Mouse (Mus musculus): Measurements from ENCODE around the gene Zfp112. TPM values are rescaled to one million over a fixed set of nuclear protein-coding genes. Genes with fewer than 3 reads are reported as not detected.

The Zfp112 gene
- polyA plus RNA-seq, 1 experiment, result 0.66 TPM

- H3K4me3 ChIP-seq (ENCODE audit: control insufficient read depth, insufficient read depth, low read length), result no peak overlapping the region
- H3K4me1 ChIP-seq (replicated peaks; ENCODE audit: control insufficient read depth, insufficient read depth, low read length), result peaks cover 12% of the 10 kb centered on the region
- no peaks in the 10 kb centered on the region for H3K36me3 ChIP-seq (ENCODE audit: control insufficient read depth, insufficient read depth, low read length)
- no peak for DNase-seq
- H3K27me3 ChIP-seq (ENCODE audit: control insufficient read depth, insufficient read depth, low read length), result no peaks in the 10 kb centered on the region
- no peak overlapping the region for H3K27ac ChIP-seq (ENCODE audit: control insufficient read depth, insufficient read depth, low read length)
- TF ChIP-seq POLR2A (IDR thresholded peaks at IDR 0.05; ENCODE audit: control insufficient read depth, extremely low read depth, insufficient read depth, low read length, poor library complexity), result no peak
- no peak for TF ChIP-seq CTCF (IDR thresholded peaks at IDR 0.05; ENCODE audit: borderline replicate concordance, control insufficient read depth, extremely low read depth, insufficient read depth, low read length, poor library complexity)
- 97% methylated on average over 12 of the region's 12 CpGs for WGBS
These were observed 24.5 kb upstream of the Zfp112 start for GRCm38 (mm10) chr7:24087485-24088125.

GRCm38 (mm10) chr7:24104403-24104802 is 7.7 kb upstream of the Zfp112 start:
- Histone ChIP-seq H3K27me3 (ENCODE audit: control insufficient read depth, insufficient read depth, low read length) (no peaks in the 10 kb centered on the region), H3K36me3 (ENCODE audit: control insufficient read depth, insufficient read depth, low read length) (peaks cover 72% of the 10 kb centered on the region), H3K4me3 (ENCODE audit: control insufficient read depth, insufficient read depth, low read length) (no peak overlapping the region), H3K27ac (ENCODE audit: control insufficient read depth, insufficient read depth, low read length) (no peak overlapping the region), H3K4me1 (replicated peaks; ENCODE audit: control insufficient read depth, insufficient read depth, low read length) (no peaks in the 10 kb centered on the region)
- WGBS, result 97% methylated on average over 9 of the region's 9 CpGs
- no peak for DNase-seq
- TF ChIP-seq POLR2A (IDR thresholded peaks at IDR 0.05; ENCODE audit: control insufficient read depth, extremely low read depth, insufficient read depth, low read length, poor library complexity) (no peak), CTCF (IDR thresholded peaks at IDR 0.05; ENCODE audit: borderline replicate concordance, control insufficient read depth, extremely low read depth, insufficient read depth, low read length, poor library complexity) (no peak)

GRCm38 (mm10) chr7:24105144-24105703 is 6.9 kb upstream of the Zfp112 start:
- H3K36me3 ChIP-seq (ENCODE audit: control insufficient read depth, insufficient read depth, low read length), result peaks cover 66% of the 10 kb centered on the region
- TF ChIP-seq POLR2A (IDR thresholded peaks at IDR 0.05; ENCODE audit: control insufficient read depth, extremely low read depth, insufficient read depth, low read length, poor library complexity) (no peak), CTCF (IDR thresholded peaks at IDR 0.05; ENCODE audit: borderline replicate concordance, control insufficient read depth, extremely low read depth, insufficient read depth, low read length, poor library complexity) (no peak)

GRCm38 (mm10) chr7:24110839-24111238 is 1.3 kb upstream of the Zfp112 start:
- H3K27me3 ChIP-seq (ENCODE audit: control insufficient read depth, insufficient read depth, low read length), result no peaks in the 10 kb centered on the region
- TF ChIP-seq POLR2A (IDR thresholded peaks at IDR 0.05; ENCODE audit: control insufficient read depth, extremely low read depth, insufficient read depth, low read length, poor library complexity) (no peak), CTCF (IDR thresholded peaks at IDR 0.05; ENCODE audit: borderline replicate concordance, control insufficient read depth, extremely low read depth, insufficient read depth, low read length, poor library complexity) (no peak)
- peaks cover 8% of the 10 kb centered on the region; the same call in 1 of the 2 replicates for H3K4me1 ChIP-seq (replicated peaks; ENCODE audit: control insufficient read depth, insufficient read depth, low read length)
- no peak for DNase-seq
- 97% methylated on average over 7 of the region's 7 CpGs for WGBS
- H3K27ac ChIP-seq (ENCODE audit: control insufficient read depth, insufficient read depth, low read length), result no peak overlapping the region
- H3K36me3 ChIP-seq (ENCODE audit: control insufficient read depth, insufficient read depth, low read length), result peaks cover 12% of the 10 kb centered on the region
- no peak overlapping the region for H3K4me3 ChIP-seq (ENCODE audit: control insufficient read depth, insufficient read depth, low read length)

More at GRCm38 (mm10) chr7:24105144-24105703, 6.9 kb upstream of the Zfp112 start:
- H3K4me3 ChIP-seq (ENCODE audit: control insufficient read depth, insufficient read depth, low read length), result no peak overlapping the region
- no peak overlapping the region for H3K27ac ChIP-seq (ENCODE audit: control insufficient read depth, insufficient read depth, low read length)
- H3K4me1 ChIP-seq (replicated peaks; ENCODE audit: control insufficient read depth, insufficient read depth, low read length), result no peaks in the 10 kb centered on the region
- WGBS, result 97% methylated on average over 18 of the region's 18 CpGs
- no peaks in the 10 kb centered on the region for H3K27me3 ChIP-seq (ENCODE audit: control insufficient read depth, insufficient read depth, low read length)
- no peak for DNase-seq

- no peak for DNase-seq
- Histone ChIP-seq H3K4me3 (ENCODE audit: control insufficient read depth, insufficient read depth, low read length) (peak overlapping the region; percentile 28), H3K27ac (ENCODE audit: control insufficient read depth, insufficient read depth, low read length) (peak overlapping the region; percentile 43; the same call in 1 of the 2 replicates), H3K27me3 (ENCODE audit: control insufficient read depth, insufficient read depth, low read length) (no peaks in the 10 kb centered on the region), H3K36me3 (ENCODE audit: control insufficient read depth, insufficient read depth, low read length) (peaks cover 7% of the 10 kb centered on the region), H3K4me1 (replicated peaks; ENCODE audit: control insufficient read depth, insufficient read depth, low read length) (peaks cover 8% of the 10 kb centered on the region; the same call in 1 of the 2 replicates)
- WGBS, result 64% methylated on average over 9 of the region's 9 CpGs
- no peak for TF ChIP-seq CTCF (IDR thresholded peaks at IDR 0.05; ENCODE audit: borderline replicate concordance, control insufficient read depth, extremely low read depth, insufficient read depth, low read length, poor library complexity)
- TF ChIP-seq POLR2A (IDR thresholded peaks at IDR 0.05; ENCODE audit: control insufficient read depth, extremely low read depth, insufficient read depth, low read length, poor library complexity), result no peak
These were observed 350 bp upstream of the Zfp112 start for GRCm38 (mm10) chr7:24111772-24112155.

GRCm38 (mm10) chr7:24113001-24113400 is 887 bp downstream of the Zfp112 start:
- no peak overlapping the region for H3K27ac ChIP-seq (ENCODE audit: control insufficient read depth, insufficient read depth, low read length)
- WGBS, result 42% methylated on average over 12 of the region's 12 CpGs
- H3K4me3 ChIP-seq (ENCODE audit: control insufficient read depth, insufficient read depth, low read length), result peak overlapping the region; percentile 40
- H3K27me3 ChIP-seq (ENCODE audit: control insufficient read depth, insufficient read depth, low read length), result no peaks in the 10 kb centered on the region
- DNase-seq, result no peak
- no peak for TF ChIP-seq CTCF (IDR thresholded peaks at IDR 0.05; ENCODE audit: borderline replicate concordance, control insufficient read depth, extremely low read depth, insufficient read depth, low read length, poor library complexity)
- TF ChIP-seq POLR2A (IDR thresholded peaks at IDR 0.05; ENCODE audit: control insufficient read depth, extremely low read depth, insufficient read depth, low read length, poor library complexity), result no peak
- peaks cover 8% of the 10 kb centered on the region; the same call in 1 of the 2 replicates for H3K4me1 ChIP-seq (replicated peaks; ENCODE audit: control insufficient read depth, insufficient read depth, low read length)
- no peaks in the 10 kb centered on the region for H3K36me3 ChIP-seq (ENCODE audit: control insufficient read depth, insufficient read depth, low read length)

Measured in thymus, adult 2 months (tissue).